Mouse (Mus musculus) stomach, postnatal 0 days (tissue): ENCODE measurements at regions not wholly inside any gene's neighbourhood (a gene's known extent, or its start where the extent isn't known, plus 50 kb on each side); places are given as distances from the start of the nearest gene placed in this dataset.

ENCODE experiments used
- CTCF ChIP-seq: IDR thresholded peaks from 2 replicates; pipeline ENCODE4 v1.5.1; 2016; ENCODE audit warnings: antibody characterized with exemption, low read depth, mild to moderate bottlenecking, moderate library complexity
- EP300 ChIP-seq: optimal IDR thresholded peaks from 2 replicates; pipeline ENCODE3; 2016; ENCODE audit warnings: antibody characterized with exemption

DNA sequence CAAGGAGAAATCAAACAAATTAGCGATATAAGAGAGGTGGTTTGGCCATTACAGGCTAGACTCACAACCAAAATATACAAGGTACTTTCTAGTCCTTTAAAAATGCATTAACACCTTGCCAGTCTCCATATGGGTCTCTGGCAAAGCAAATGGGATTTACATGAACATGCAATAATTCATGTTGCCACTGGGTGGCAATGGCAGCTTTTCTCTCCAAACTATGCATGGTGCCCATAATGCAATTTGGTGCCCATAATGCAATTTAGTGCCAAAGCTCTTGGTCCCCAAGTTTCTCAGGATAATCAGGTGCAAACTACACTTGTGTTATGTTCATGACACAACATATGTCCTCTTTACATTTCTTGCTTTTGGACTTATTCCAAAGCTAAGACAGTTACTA, 1126.9 kb upstream of the 4930412O13Rik start:
- TF ChIP-seq CTCF (peak; percentile 88), EP300 (no peak)
